Mouse (Mus musculus): ENCODE results near the gene Gm42417. TPM values are rescaled to one million over a fixed set of nuclear protein-coding genes. Genes with fewer than 3 reads are reported as not detected.
"Not testable (repeated sequence)": the region's sequence is repeated elsewhere in the genome, so short reads cannot be mapped to it uniquely, and the experiment has no call there.

Gene Gm42417
- polyA plus RNA-seq, 1 experiment, result 0.05 TPM

- Histone ChIP-seq H3K4me3 (ENCODE audit: insufficient read depth, poor library complexity, severe bottlenecking) (no peak overlapping the region), H3K27me3 (ENCODE audit: control insufficient read depth, insufficient read depth, insufficient read length) (no peaks in the 10 kb centered on the region), H3K36me3 (ENCODE audit: control insufficient read depth, insufficient read depth) (peaks cover 8% of the 10 kb centered on the region), H3ac (ENCODE audit: control insufficient read depth, insufficient read length, low read depth) (no peak overlapping the region), H3K79me3 (ENCODE audit: low read depth) (no peaks in the 10 kb centered on the region), H3K79me2 (ENCODE audit: control insufficient read depth, insufficient read depth) (peaks cover 2% of the 10 kb centered on the region)
- TF ChIP-seq USF1 (IDR thresholded peaks at IDR 0.05; ENCODE audit: low read depth), result no peak
- TF ChIP-seq MAX (IDR thresholded peaks at IDR 0.05), result no peak
- no peak for TF ChIP-seq FOSL1 (IDR thresholded peaks at IDR 0.05; ENCODE audit: insufficient read depth, low read length, poor library complexity, severe bottlenecking)
- no peak for TF ChIP-seq CTCF (IDR thresholded peaks at IDR 0.05; ENCODE audit: control insufficient read depth, insufficient read depth, insufficient read length)
- no peak for TF ChIP-seq MYOG (IDR thresholded peaks at IDR 0.05; ENCODE audit: control insufficient read depth, extremely low read depth, insufficient read length)
- no peak for TF ChIP-seq CEBPB (IDR thresholded peaks at IDR 0.05; ENCODE audit: low read depth)
- TF ChIP-seq MYOD1 (IDR thresholded peaks at IDR 0.05; ENCODE audit: control insufficient read depth, insufficient read length, low read depth), result no peak
Observed at GRCm38 (mm10) chr1:36540132-36540531, 903 bp upstream of the Gm42417 start.

GRCm38 (mm10) chr1:36538727-36539126 is 502 bp downstream of the Gm42417 start:
- Histone ChIP-seq H3K27me3 (ENCODE audit: control insufficient read depth, insufficient read depth, insufficient read length) (no peaks in the 10 kb centered on the region), H3K36me3 (ENCODE audit: control insufficient read depth, insufficient read depth) (peaks cover 8% of the 10 kb centered on the region), H3K79me2 (ENCODE audit: control insufficient read depth, insufficient read depth) (no peaks in the 10 kb centered on the region), H3K4me3 (ENCODE audit: insufficient read depth, poor library complexity, severe bottlenecking) (no peak overlapping the region), H3ac (ENCODE audit: control insufficient read depth, insufficient read length, low read depth) (no peak overlapping the region), H3K79me3 (ENCODE audit: low read depth) (no peaks in the 10 kb centered on the region)
- TF ChIP-seq MYOD1 (IDR thresholded peaks at IDR 0.05; ENCODE audit: control insufficient read depth, insufficient read length, low read depth) (no peak), CTCF (IDR thresholded peaks at IDR 0.05; ENCODE audit: control insufficient read depth, insufficient read depth, insufficient read length) (no peak), FOSL1 (IDR thresholded peaks at IDR 0.05; ENCODE audit: insufficient read depth, low read length, poor library complexity, severe bottlenecking) (no peak), MAX (IDR thresholded peaks at IDR 0.05) (no peak), CEBPB (IDR thresholded peaks at IDR 0.05; ENCODE audit: low read depth) (no peak), MYOG (IDR thresholded peaks at IDR 0.05; ENCODE audit: control insufficient read depth, extremely low read depth, insufficient read length) (no peak), USF1 (IDR thresholded peaks at IDR 0.05; ENCODE audit: low read depth) (no peak)

GRCm38 (mm10) chr1:36536783-36537182 is 2.4 kb downstream of the Gm42417 start, which contains the start of gene Ankrd23:
Gene Ankrd23, minus strand, starts transcription at chr1:36536883.
- H3K79me2 ChIP-seq (ENCODE audit: control insufficient read depth, insufficient read depth); H3K27me3 ChIP-seq (ENCODE audit: control insufficient read depth, insufficient read depth, insufficient read length); H3K79me3 ChIP-seq (ENCODE audit: low read depth); H3K36me3 ChIP-seq (ENCODE audit: control insufficient read depth, insufficient read depth); H3K4me3 ChIP-seq (ENCODE audit: insufficient read depth, poor library complexity, severe bottlenecking); H3ac ChIP-seq (ENCODE audit: control insufficient read depth, insufficient read length, low read depth): not testable (repeated sequence)

GRCm38 (mm10) chr1:36536397-36536728 is 2.9 kb downstream of the Gm42417 start:
- Histone ChIP-seq H3K4me3 (ENCODE audit: insufficient read depth, poor library complexity, severe bottlenecking) (no peak overlapping the region), H3K36me3 (ENCODE audit: control insufficient read depth, insufficient read depth) (peaks cover 1% of the 10 kb centered on the region), H3K79me3 (ENCODE audit: low read depth) (no peaks in the 10 kb centered on the region), H3K27me3 (ENCODE audit: control insufficient read depth, insufficient read depth, insufficient read length) (no peaks in the 10 kb centered on the region), H3ac (ENCODE audit: control insufficient read depth, insufficient read length, low read depth) (no peak overlapping the region), H3K79me2 (ENCODE audit: control insufficient read depth, insufficient read depth) (no peaks in the 10 kb centered on the region)
- TF ChIP-seq MAX (IDR thresholded peaks at IDR 0.05) (no peak), USF1 (IDR thresholded peaks at IDR 0.05; ENCODE audit: low read depth) (no peak), MYOD1 (IDR thresholded peaks at IDR 0.05; ENCODE audit: control insufficient read depth, insufficient read length, low read depth) (no peak), CTCF (IDR thresholded peaks at IDR 0.05; ENCODE audit: control insufficient read depth, insufficient read depth, insufficient read length) (no peak), CEBPB (IDR thresholded peaks at IDR 0.05; ENCODE audit: low read depth) (no peak), FOSL1 (IDR thresholded peaks at IDR 0.05; ENCODE audit: insufficient read depth, low read length, poor library complexity, severe bottlenecking) (no peak), MYOG (IDR thresholded peaks at IDR 0.05; ENCODE audit: control insufficient read depth, extremely low read depth, insufficient read length) (no peak)

- Histone ChIP-seq H3K79me2 (ENCODE audit: control insufficient read depth, insufficient read depth) (no peaks in the 10 kb centered on the region), H3K36me3 (ENCODE audit: control insufficient read depth, insufficient read depth) (no peaks in the 10 kb centered on the region), H3K79me3 (ENCODE audit: low read depth) (no peaks in the 10 kb centered on the region), H3K4me3 (ENCODE audit: insufficient read depth, poor library complexity, severe bottlenecking) (no peak overlapping the region), H3K27me3 (ENCODE audit: control insufficient read depth, insufficient read depth, insufficient read length) (no peaks in the 10 kb centered on the region), H3ac (ENCODE audit: control insufficient read depth, insufficient read length, low read depth) (no peak overlapping the region)
- TF ChIP-seq CTCF (IDR thresholded peaks at IDR 0.05; ENCODE audit: control insufficient read depth, insufficient read depth, insufficient read length) (no peak), FOSL1 (IDR thresholded peaks at IDR 0.05; ENCODE audit: insufficient read depth, low read length, poor library complexity, severe bottlenecking) (no peak), MYOD1 (IDR thresholded peaks at IDR 0.05; ENCODE audit: control insufficient read depth, insufficient read length, low read depth) (no peak), MAX (IDR thresholded peaks at IDR 0.05) (no peak), CEBPB (IDR thresholded peaks at IDR 0.05; ENCODE audit: low read depth) (no peak), USF1 (IDR thresholded peaks at IDR 0.05; ENCODE audit: low read depth) (no peak), MYOG (IDR thresholded peaks at IDR 0.05; ENCODE audit: control insufficient read depth, extremely low read depth, insufficient read length) (no peak)
Observed at GRCm38 (mm10) chr1:36535477-36536396, 3.5 kb downstream of the Gm42417 start.
